Mouse (Mus musculus) thymus, postnatal 25 days (tissue): Measurements from ENCODE around the gene Zbtb44.
"Not testable (repeated sequence)": the region's sequence is repeated elsewhere in the genome, so short reads cannot be mapped to it uniquely, and the experiment has no call there.

ENCODE experiments used
- DNase-seq: peaks from one replicate; pipeline ENCODE4 v3.0.0; 2022

Gene Zbtb44

GRCm38 (mm10) chr9:31030532-31031413 is at the start of gene Zbtb44:
Gene Zbtb44, plus strand, starts transcription at chr9:31030644.
- DNase-seq: peak; percentile 84

GRCm38 (mm10) chr9:30985782-30986181 is 44.7 kb upstream of the Zbtb44 start:
- DNase-seq: no peak

DNA sequence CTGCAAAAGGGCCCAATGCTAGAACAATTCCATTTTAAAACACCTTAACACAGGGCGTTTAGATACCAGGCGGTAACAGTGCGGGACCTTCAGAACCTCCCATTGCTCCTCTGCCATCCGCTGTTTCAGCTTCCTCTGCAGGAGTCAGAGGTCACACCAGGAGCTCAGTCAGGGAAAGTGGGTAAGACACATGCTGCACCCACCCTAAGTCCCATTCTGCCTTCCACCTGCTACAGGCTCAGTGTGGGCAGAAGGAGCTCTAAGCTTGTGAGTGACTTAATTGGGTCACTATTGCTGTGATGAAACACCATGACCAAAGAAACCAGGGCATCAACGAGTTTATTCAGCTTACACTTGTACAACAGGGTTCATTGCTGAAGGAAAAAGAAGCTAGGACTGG is 37.3 kb upstream of the Zbtb44 start:
- no peak for DNase-seq

GRCm38 (mm10) chr9:30996590-30997562 is 33.6 kb upstream of the Zbtb44 start:
- no peak for DNase-seq

- no peak for DNase-seq
Measured at GRCm38 (mm10) chr9:31000641-31001040, 29.8 kb upstream of the Zbtb44 start.

GRCm38 (mm10) chr9:31002528-31002927 is 27.9 kb upstream of the Zbtb44 start:
- no peak for DNase-seq

DNA sequence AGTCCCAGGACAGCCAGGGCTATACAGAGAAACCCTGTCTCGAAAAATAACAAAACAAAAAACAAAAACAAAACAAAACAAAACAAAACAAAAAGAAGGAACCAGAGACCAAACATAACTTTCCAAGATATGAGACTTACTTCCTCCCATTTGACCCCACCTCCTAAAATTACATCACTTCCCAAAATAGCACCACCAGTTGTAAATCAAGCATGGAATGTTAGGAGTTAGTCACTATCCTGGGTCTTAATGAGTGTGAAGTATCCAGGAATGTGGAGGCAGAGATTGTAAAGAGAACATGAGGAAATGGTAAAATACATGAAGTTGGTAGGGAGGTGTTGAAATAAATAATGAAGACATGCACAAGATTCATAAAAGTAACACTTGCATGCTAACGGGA is 21.1 kb upstream of the Zbtb44 start:
- no peak for DNase-seq

GRCm38 (mm10) chr9:31010040-31010439 is 20.4 kb upstream of the Zbtb44 start:
- no peak for DNase-seq

- no peak for DNase-seq
Measured at GRCm38 (mm10) chr9:31010749-31011148, 19.7 kb upstream of the Zbtb44 start.

DNA sequence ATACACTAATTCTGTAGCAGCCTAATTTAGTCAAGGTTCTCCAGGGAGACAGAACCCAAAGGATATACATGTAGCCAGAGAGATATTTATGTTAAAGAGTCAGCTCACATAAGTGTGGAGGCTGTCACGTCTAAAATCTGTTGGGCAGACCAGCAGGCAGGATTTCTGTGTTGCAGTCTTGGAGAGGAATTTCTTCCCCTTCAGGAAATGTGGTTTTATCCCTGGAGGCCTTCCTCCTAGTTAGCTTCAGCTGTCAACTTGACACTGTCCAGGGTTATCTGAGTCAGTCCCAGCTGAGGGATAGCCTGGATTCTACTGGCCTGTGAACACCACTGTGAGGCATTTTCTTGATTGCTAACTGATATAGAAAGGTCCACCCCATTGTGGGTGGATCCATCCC is 18.9 kb upstream of the Zbtb44 start:
- DNase-seq: no peak

- no peak for DNase-seq
Measured at GRCm38 (mm10) chr9:31012674-31013073, 17.8 kb upstream of the Zbtb44 start.

DNA sequence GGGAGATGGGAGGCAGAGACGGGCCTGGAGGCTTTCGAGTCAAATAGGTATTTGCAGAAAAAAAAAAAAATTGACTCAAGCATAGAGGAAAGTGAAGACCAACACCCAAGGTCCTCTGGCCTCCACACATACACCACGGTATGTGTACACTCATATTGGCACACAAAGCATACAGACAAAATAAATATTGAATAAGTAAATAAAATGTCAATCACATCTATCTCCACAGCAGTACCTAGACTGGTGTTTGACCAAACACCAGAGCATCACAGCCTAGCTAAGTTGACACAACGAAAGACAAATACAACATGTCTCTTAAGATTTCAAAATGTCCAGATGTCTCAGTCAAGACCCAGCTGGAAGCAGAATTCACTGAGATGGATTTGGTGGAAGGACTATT is 17.0 kb upstream of the Zbtb44 start:
- no peak for DNase-seq

GRCm38 (mm10) chr9:31017616-31018015 is 12.8 kb upstream of the Zbtb44 start:
- DNase-seq: no peak

DNA sequence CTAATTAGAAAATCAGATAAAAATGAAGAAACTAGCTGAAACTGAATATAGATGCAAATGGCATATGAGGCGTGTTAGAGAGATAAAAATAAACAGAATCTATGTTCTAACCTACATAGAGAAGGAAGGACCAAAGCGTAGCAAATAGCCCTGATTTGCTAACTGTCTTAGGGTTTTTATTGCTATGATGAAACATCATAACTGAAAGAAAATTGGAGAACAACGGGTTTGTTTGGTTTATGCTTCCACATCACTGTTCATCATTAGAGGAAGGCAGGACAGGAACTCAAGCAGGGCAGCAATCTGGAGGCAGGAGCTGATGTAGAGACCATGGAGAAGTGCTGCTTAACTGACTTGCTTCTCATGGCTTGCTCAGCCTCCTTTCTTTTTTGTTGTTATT is 12.3 kb upstream of the Zbtb44 start:
- DNase-seq: no peak

DNA sequence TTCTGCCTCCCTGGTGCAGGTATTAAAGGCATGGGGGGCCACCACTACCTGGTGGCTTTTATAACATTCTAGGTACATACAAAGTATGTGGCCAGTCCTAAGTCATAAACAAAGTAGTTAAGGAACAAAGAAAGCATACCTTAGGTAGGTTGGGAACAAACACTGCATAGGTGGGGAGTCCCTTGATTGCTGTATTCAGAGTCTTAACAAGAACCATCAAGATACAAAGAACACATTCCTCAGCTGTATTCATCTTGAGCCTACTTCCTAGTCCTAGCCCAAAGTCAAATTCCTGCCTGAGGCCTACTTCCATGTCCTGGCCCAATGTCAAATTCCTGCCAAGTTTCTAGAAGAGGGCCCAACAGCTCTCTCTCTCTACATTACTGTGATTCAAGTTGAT is 11.7 kb upstream of the Zbtb44 start:
- no peak for DNase-seq

GRCm38 (mm10) chr9:31028251-31028650 is 2.2 kb upstream of the Zbtb44 start:
- no peak for DNase-seq

DNA sequence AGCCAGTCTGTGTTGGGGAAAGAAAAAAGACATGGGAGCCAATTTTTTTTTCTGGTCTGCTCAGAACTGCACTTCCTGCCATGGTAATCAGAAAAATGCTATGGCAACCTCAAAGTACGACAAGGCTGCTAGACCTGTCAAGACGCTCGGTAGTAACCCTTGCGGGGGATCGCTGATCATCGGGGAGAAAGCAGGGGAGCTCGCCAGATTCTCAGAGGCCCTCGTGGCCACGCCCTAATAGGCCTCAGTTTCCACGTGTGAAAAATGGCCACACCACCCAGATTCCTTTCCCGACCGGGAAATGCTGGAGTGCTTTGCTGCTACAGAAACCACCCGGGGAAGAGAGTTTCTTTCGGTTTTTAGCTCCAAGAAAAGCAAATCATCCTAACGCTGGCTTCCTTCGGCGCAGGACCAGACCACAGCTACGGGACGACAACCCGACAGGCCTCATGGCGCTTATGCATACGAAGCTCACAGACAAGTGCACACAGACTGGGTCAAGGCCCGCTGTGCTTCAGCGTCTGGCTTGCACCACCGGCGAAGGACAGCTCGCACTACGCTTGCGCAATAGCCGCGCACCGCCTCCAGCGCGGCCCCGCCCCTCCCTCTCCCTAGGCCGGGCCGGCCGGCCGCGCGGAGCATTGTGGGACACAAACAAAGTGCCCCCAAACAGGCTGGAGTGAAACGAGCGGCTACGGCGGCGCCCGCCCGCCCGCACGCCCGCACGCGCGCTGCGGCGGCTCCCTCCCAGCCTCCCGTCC is 513 bp upstream of the Zbtb44 start:
- DNase-seq: peak; percentile 95

DNA sequence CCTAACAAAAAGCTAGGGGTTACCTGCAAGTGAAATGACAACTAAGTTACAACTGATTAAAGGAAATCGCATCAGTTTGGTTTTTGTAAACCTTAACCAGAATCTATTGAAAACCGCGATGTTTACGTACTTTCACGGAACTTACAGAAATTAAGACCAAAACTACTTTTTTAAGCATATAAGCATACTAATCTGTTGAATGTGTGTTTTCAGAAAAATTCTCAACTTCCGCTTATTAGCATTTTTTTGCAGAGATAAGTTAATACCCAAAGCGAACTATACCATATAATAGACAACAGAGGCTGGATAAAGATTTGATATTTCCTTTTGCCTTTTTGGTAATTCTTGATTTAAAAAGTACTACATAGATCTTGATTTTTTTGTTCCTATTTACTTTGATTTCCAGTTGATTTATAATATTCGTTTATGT is 985 bp downstream of the Zbtb44 start:
- DNase-seq: no peak

GRCm38 (mm10) chr9:31032546-31032945 is 2.1 kb downstream of the Zbtb44 start:
- no peak for DNase-seq

- DNase-seq: no peak
Measured at GRCm38 (mm10) chr9:31050208-31050607, 19.8 kb downstream of the Zbtb44 start.

DNA sequence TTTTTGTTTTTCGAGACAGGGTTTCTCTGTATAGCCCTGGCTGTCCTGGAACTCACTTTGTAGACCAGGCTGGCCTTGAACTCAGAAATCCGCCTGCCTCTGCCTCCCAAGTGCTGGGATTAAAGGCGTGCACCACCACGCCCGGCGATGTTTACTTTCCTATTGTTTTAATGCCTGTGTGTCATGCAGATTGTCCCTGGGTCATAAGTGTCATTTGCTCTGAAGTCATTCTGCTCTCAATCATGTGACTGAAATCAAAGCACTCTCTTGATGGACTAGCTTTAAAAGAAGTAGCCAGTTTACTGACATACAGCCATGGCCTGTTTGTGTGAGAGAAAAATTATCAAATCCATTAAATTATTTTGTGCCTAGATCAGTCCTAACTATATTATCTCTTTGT is 21.1 kb downstream of the Zbtb44 start:
- not testable (repeated sequence) for DNase-seq

DNA sequence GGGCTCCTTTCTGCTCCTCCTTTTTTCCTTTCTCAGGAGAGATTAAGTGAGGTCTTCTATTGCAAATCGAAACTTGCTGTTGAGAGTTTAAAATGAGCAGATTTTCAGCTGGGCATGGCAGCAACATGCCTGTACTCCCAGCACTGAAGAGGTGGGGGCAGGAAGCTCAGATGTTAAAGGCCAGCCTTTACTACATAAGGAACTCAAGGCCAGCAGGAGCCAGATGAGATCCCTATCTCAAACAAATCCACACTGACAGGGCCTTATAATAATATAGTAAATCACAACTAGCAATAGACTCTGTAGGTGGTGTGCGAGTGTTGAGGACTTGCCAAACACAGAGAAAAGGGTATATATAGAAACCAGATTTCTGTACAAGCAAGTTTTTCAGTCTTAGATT is 28.3 kb downstream of the Zbtb44 start:
- DNase-seq: no peak

DNA sequence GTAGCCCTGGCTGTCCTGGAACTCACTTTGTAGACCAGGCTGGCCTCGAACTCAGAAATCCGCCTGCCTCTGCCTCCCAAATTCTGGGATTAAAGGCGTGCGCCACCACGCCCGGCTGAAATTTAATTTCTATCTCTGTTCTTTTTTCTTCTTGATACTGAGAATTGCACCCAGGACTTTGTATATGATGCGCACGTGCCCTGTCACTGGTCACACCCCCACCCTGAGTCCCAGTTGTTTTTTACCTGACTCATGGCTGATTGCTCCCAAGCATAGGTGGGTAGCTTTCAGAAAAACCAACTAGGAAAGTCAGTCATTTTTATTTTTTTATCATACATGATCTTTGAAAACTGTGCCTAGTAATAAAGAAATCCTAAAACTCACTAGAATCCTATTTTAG is 40.3 kb downstream of the Zbtb44 start:
- DNase-seq: no peak
